Mouse (Mus musculus) ovary, postnatal 10 days (tissue): Measurements from ENCODE around the gene H2-DMa.

ENCODE experiments used
- DNase-seq: peaks from one replicate; pipeline ENCODE4 v3.0.0; 2022; ENCODE audit warnings: low spot score

H2-DMa gene

GRCm38 (mm10) chr17:34104804-34105203 lies 14.5 kb upstream of the H2-DMa start:
- DNase-seq, result no peak

GRCm38 (mm10) chr17:34106555-34106954 lies 12.8 kb upstream of the H2-DMa start:
- no peak for DNase-seq

GRCm38 (mm10) chr17:34107109-34107867 lies 12.1 kb upstream of the H2-DMa start:
- no peak for DNase-seq

GRCm38 (mm10) chr17:34108460-34108859 lies 10.9 kb upstream of the H2-DMa start:
- no peak for DNase-seq

- no peak for DNase-seq
These were observed 10.1 kb upstream of the H2-DMa start for GRCm38 (mm10) chr17:34109038-34109805.

GRCm38 (mm10) chr17:34109806-34110195 lies 9.5 kb upstream of the H2-DMa start:
- DNase-seq, result no peak

GRCm38 (mm10) chr17:34110309-34110708 lies 9.0 kb upstream of the H2-DMa start:
- no peak for DNase-seq

GRCm38 (mm10) chr17:34114114-34114513 lies 5.2 kb upstream of the H2-DMa start:
- no peak for DNase-seq

- DNase-seq, result no peak
These were observed 2.5 kb upstream of the H2-DMa start for GRCm38 (mm10) chr17:34116736-34117370.

GRCm38 (mm10) chr17:34117421-34118112 lies 1.8 kb upstream of the H2-DMa start:
- no peak for DNase-seq

- DNase-seq, result peak; percentile 22
These were observed 1.0 kb upstream of the H2-DMa start for GRCm38 (mm10) chr17:34118113-34118872.

- DNase-seq, result no peak
These were observed 480 bp upstream of the H2-DMa start for GRCm38 (mm10) chr17:34118873-34119248.

- DNase-seq, result peak; percentile 67
These were observed 911 bp downstream of the H2-DMa start for GRCm38 (mm10) chr17:34120180-34120723.

- DNase-seq, result peak; percentile 70
These were observed 1.5 kb downstream of the H2-DMa start for GRCm38 (mm10) chr17:34120814-34121171.

- DNase-seq, result peak; percentile 85
These were observed 2.0 kb downstream of the H2-DMa start for GRCm38 (mm10) chr17:34121172-34121878.

GRCm38 (mm10) chr17:34121879-34122187 lies 2.5 kb downstream of the H2-DMa start:
- peak; percentile 63 for DNase-seq

GRCm38 (mm10) chr17:34122188-34122984 lies 3.0 kb downstream of the H2-DMa start, which contains the start of gene Brd2:
Gene Brd2 (minus strand): TSS chr17:34122634.
- peak; percentile 97 for DNase-seq

GRCm38 (mm10) chr17:34123111-34123510 lies 3.8 kb downstream of the H2-DMa start:
- no peak for DNase-seq

- DNase-seq, result no peak
These were observed 4.2 kb downstream of the H2-DMa start for GRCm38 (mm10) chr17:34123518-34123917.

- DNase-seq, result no peak
These were observed 5.3 kb downstream of the H2-DMa start for GRCm38 (mm10) chr17:34124649-34125048.
